Mouse (Mus musculus) thymus, postnatal 36 days (tissue): ENCODE results near the gene Pck1.

Experiments
- DNase-seq, 2 experiments: peaks; one replicate each; pipeline ENCODE4 v3.0.0; 2022; ENCODE audit warnings: mixed read lengths in 2 of 2

Gene Pck1

DNA sequence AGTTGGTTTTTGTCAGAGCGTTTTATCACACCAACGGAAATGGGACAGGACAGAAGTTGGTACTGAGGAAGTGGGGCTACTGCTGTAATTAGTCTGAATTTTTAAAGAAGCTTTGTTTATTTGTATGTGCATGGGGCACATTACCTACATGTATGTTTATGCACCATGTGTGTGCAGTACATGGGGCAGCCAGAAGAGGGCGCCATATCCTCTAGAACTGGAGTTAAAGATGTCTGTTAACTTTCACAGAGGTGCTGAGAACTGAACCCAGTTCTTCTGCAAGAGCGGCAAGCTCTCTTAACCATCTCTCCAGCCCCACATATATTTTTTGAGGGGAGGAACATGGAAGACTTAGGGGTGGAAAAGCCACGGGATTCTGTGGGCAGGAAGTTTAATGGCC is 22.9 kb downstream of the Pck1 start:
- peak in 1 of 2 experiments; percentile 4 for DNase-seq

DNA sequence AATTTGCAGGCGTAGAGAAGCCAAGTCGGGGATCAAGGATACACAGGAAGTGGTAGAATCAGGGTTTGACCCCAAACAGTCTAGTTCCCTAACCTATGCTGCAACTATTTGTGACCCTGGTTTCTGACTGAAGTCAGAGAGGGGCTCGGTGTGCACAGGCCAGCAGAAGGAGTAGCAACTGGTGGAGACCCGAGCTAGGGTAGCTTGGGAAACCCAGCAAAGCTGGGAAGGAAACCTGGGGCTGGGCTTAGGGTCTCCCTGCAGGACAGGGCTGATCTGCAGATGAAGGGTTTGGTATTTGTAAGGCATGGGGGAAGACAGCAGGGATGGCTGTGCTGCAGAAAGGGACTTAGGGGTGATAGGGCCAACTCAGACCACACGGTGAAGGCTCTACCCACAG is 24.6 kb downstream of the Pck1 start:
- peak in 1 of 2 experiments; percentile 4 for DNase-seq

DNA sequence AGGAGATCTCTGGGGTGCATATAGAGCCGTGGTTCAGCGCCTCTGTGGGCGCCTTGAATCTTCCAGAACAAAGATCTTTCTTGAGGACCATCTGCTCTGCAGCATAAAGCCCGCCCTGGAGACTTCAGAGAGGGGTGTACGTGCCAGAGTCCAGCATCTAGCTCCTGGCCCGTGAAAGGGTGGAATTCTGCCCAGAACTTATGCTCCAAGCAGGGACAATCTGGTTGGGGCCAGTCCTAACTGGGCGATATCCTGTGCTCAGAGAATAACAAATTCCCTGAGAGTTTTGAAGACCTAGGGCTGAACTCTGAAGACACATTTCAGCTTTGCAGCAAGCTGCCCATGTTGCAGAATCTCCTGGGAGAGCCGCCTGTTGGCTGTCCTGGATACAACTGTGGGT is 25.1 kb downstream of the Pck1 start:
- no peak for DNase-seq

GRCm38 (mm10) chr2:173179046-173179445 is 26.2 kb downstream of the Pck1 start:
- DNase-seq = no peak

DNA sequence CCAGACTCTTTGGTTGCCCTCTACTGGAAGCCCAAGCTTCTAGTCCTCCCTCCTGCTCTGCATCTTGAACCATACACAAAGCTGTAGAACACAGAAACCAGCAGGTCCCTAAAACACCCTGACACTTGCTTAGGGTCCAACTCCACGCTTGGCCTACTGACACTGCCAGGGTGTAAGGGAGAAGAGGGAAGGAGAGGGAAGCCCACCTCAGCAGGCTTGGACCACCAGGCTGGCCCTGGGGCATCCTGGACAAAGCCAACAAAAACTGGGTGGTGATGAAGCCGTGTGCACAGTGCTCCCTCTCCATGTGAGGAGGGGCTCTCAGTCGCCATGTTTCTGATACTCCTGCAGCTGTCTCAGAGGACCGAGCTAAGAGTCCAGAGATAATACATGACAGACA is 27.2 kb downstream of the Pck1 start:
- DNase-seq = no peak

DNA sequence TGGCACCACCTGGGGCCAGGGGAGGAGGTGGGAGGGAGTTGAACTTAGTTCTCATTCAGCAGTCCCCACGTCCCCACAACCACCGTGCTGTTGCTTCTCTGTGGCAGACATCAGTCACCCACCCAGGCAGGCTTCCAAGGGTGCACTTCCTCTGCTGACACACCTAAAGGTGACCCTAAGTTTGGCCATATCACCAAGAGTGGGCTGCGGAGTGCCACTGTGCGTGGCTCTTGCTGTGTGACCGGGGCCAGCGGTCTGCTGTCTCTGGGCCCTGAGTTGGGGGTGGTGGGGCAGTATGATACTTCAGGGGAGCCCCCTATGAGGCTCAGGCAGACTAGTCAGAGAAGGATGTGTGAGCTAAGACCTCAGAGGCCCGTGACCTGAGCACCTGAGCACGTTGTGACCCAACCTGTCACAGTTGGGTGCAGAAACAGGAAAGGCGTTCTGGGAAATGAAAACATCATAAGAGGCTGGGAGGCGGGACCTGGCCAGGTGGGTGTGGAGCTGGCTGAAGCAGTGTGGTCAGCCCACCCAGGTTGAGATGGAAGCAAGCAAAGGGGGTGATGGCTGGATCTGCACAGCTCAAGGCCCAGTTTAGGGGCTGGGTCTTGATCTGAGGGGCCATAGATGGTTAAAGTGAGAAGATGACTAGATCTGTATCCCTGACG is 28.0 kb downstream of the Pck1 start:
- no peak for DNase-seq

GRCm38 (mm10) chr2:173181486-173181885 is 28.6 kb downstream of the Pck1 start:
- DNase-seq = no peak

DNA sequence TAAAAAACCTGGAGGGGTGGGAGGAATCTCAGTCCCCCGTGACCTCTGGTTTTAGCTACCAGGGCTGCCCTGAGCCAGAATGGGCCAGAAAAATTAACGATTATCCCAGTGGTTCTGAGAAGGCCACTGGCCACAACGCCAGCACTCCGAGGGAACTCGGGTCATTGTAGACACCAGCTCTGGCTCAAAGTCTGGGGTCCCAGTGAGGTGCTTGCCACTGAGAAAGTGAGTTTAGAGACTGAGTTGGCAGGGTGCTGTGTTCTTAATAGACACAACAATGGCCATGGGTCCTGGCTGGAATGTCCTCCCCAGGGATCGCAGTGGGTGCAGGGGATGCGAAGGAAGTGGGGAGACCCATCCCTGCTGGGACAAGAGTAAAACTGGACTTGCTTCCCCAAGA is 29.1 kb downstream of the Pck1 start:
- no peak for DNase-seq

DNA sequence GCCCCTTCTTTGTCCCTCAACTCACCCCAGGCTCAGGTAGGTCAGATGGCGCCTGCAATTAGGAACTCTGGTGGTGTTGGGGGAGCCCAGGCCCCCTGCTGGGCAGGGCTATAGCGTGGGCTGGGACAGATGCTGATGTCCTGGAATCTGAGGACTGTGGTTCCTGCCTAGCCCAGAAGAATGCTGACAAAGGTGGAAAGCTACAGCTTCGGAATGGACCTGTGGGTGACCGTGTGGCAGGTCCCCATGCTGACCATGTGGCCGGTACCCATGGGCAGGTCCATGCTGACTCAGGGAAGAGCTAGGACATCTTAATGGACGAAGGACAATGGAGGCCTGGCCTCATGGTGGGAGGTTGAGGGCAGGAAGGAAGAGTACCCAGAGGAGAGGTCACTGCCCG is 29.9 kb downstream of the Pck1 start:
- DNase-seq = no peak

GRCm38 (mm10) chr2:173183311-173183710 is 30.5 kb downstream of the Pck1 start:
- no peak for DNase-seq

- peak; percentile 54 to 57 for DNase-seq
These were observed 31.1 kb downstream of the Pck1 start for GRCm38 (mm10) chr2:173183836-173184460.

DNA sequence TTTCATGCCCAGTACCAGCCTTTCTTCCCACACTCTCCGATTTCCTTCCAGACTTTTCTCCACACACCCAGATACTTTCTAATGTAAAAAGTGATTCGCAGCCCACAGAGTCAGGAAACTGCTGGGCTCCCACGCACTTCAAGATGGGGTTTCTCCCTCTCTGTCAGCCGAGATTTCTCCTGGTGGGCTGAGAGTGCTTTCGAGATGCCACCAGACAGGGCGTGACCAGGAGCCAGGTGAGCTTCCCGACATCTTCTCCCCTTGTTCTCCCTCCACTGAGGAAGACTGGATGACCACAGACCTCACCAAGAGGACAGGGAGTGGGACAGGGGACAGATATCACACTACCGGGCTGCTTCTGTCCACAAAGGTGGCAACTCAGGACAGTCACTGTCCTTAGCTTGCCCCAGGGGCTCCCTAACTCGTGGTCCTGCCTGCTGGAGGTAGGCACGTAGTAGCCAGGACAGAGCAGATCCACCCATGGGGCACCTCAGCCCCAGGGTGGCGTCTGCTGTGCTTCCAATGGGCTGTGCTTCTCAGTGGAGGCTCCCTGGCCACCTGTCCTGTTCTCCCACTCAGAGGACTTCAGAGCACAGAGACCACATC is 31.7 kb downstream of the Pck1 start:
- DNase-seq = no peak

GRCm38 (mm10) chr2:173185282-173185681 is 32.4 kb downstream of the Pck1 start:
- no peak for DNase-seq

DNA sequence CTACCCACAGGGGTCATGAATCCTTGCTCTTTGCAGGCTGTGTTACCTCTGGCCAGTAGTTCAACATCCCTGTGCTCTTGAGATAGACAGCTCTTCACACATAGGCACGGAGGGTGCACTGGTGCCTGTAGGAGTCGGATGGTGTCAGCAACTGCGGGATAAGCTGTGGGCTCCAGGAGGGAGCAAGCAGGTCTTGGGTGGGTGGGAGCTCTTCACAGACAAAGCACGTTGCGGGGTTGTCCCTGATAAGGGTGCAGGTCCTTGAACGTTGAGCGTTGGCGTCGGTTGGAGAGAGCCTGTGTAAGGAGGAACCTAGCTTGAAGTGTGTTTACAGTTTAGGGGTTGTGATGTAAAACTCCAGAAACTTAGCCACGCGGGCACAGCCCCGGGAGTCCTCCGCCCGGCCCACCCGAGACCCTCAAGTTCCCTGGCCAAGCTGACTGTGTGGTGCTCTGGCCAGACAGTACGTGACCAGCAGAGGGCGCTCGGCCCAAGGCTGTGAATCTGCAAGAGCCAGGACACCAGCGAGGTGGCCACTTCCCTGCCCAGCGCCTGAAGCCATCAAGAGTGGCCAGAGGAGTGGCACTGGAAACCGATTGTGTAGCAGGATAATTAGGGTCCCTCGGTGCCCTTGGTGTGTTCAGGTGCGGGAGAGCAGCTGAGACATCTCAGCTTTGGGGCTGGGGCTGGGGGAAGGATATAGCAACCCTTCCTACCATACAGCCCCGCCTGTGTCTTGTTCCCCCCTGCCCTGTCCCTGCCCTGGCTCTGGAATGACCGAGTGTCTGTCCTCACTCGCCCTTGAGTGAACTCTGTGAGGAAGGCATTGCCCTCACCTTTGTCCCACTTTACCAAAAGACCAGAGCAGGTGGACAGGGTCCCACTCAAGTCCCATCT is 33.4 kb downstream of the Pck1 start:
- DNase-seq = peak; percentile 73 to 81

DNA sequence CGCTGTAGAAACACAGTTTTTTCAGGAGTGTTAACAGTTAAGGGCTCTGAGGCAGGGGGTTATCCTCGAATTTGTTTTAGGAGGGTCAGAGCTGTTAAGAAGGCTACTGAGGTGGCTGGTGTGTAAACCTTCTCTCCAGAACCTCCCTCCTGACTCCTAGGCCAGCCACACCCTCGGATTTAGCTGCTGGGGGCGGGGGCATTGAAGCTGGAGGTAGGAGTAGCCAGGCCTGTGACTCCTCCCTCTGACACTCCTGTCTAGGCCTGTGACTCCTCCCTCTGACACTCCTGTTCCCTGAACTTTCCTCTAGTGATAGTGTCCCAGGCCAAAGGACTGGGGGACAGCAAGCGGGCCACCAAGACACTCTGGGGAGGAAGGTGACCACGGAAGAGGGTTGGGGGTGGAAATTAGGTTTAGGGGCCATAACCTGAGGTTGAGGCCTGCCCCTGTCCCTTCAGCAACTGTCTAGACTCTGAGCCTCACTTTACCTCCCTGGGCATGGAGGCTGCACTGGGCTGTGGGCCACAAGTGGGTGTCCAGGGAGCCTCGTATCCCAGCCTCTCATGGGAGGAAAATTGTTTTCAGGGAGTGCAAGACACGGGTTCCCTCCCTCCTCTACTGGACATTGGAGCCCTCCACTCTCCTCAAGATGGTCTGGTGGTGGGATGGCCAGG is 34.5 kb downstream of the Pck1 start:
- no peak for DNase-seq

DNA sequence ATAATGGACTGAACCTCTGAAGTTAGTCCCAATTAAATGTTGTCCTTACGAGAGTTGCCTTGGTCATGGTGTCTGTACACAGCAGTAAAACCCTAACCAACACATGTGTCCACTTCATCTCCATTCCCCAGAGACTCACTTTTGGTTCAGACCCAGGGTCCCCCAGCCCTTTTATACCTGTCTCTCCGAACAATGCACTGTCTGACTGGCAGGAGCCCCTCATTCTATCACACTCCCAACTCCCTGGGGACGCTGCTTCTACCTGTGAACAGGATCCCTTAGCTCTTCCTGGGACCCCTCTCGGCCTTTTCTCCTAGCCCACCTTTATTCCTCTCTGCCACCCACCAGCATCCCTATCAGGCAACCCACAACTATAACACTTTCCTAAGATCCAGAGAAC is 41.9 kb downstream of the Pck1 start:
- peak in 1 of 2 experiments; percentile 0 for DNase-seq

DNA sequence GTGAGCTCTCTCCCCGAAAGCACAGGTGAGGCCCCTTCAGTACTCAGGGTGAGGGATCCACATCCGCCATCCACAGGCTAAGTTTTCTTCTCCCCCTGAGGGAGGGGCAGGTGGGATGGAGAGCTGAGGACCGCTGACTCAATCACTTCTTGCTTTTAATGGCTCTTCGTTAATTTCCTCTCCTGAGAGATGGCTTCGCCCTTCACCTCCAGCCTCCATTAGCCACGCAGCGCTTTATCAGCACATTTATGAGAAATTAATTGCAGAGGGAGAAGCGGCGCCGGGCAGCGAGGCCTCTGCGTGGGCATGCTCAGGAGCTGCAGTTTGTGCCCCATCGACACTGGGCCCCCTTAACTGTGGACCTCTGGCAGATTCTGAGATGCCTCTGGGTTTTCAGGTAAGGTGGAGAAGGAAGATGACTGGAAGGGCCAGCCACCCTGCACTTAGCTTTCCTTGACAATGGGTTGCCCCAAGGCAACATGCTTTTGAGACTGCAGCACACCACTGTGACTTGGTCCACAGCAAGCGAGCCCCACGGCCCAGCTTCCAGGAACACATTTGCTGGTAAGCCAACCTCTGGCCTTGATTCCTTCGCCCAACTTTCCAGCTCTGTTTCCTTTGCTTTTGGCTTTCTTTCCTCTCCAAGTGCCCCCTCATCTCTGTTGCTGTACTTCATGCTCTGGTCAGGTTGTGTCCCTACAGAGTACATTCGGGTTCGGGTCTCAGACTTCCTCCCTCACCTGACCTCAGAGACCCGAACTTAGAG is 50.3 kb downstream of the Pck1 start:
- DNase-seq = peak in 1 of 2 experiments; percentile 0

- peak; percentile 0 to 1 for DNase-seq
These were observed 50.9 kb downstream of the Pck1 start for GRCm38 (mm10) chr2:173203726-173204125.

DNA sequence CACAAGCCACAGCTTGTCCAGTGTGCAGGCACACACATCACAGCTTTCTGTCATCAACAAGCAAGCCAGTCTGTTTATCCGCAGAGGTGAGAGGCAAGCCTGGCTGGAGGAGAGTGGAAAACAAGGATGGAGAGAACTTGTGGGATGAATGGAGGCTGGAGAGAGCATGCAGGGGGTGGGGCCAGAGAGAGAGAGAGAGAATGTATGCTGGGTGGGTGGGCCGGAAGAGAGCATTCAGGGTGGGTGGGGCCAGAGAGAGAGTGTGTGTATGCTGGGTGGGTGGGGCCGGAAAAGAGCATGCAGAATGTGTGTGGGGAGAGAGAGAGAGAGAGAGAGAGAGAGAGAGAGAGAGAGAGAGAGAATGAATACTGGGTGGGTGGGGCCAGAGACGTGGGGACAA is 51.8 kb downstream of the Pck1 start:
- peak in 1 of 2 experiments; percentile 0 for DNase-seq

DNA sequence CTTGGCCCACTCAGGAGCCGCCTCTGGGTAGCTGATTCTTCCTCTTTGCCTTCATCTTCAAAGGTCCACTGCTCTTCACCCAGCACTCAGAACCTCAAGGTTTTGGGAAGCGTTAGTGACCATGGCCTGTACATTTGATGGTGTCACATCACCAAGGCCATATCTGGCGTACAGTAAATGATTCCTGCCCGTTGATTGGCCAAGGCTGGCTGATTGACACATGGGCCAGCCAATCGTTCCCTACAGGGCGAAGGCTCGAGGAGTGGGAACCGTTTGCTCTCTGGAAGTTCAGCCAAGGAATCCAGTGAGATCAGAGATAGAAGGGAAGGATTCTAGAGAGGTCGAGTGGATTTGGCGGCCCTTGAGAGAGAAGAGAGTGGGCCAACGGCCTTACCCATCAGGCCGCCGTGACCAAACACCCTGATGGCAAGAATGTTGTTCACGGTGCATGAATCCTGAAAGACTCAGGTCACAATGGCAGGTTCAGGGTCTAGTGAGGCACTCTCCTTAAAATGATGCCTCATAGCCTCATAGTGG is 52.8 kb downstream of the Pck1 start:
- peak in 1 of 2 experiments; percentile 1 for DNase-seq

DNA sequence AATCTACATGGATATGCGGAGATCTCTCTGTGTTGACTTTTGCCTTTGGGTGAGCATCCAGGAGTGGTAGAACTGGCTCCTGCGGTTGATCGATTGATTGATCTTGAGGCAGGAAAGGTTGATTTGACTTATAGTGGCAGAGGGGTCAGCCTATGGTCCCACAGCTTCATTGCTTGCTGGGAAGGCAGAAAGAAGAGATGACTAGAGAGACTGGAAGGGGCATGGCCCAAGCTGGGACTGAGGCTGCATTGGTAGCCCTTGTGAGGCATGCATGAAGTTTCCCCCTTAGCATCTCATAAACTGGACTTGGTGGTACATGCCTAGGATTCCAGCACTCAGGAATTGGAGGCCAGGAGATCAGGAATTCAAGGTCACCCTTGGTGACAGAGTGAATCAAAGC is 54.2 kb downstream of the Pck1 start:
- DNase-seq = no peak
